Mouse (Mus musculus): ENCODE data around the gene Wwtr1.

Wwtr1 gene

GRCm38 (mm10) chr3:57516146-57516545, 59.6 kb downstream of the Wwtr1 start:
- DNase-seq (ENCODE audit: low spot score), result no peak

GRCm38 (mm10) chr3:57515044-57515443, 60.7 kb downstream of the Wwtr1 start:
- no peak for DNase-seq (ENCODE audit: low spot score)

DNA sequence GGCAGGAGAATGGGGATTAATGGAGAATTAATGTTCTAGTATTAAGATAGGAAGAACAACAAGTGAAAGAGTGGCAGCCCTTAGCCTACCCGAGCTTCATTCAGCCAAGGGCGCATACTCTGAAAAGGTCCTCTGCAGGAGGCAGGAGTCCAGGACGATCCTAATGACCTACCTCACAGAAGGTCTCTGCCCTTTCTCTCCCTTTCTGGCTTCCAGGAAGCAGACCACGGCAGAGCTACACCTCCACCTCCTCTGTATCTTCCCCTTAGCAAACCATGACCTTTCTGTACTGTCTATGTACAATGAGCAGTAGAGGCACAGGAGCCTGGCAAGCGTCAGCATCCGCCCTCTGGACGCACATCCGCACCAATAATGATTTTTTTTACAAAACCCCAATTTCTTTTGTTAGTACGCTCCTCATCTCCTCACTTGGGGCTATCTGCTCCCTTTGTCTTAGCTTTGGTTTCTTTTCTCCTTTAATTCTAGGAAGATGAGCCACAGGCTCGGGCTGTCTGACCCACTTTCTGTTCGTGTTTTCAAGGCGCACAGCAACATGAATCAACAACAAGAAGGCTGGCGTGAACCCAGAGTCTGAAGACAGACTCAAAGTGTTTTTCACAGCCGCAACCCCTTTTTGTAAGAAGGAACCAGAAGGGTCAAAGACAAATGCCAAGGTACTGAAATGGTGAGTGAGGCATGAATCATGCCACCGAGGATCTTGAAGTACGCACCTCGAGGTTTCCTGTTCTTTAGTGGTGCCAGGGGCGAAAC, 63.7 kb downstream of the Wwtr1 start:
- DNase-seq (ENCODE audit: low spot score), result peak; percentile 51

- DNase-seq (ENCODE audit: low spot score), result peak; percentile 28
These were observed 65.6 kb downstream of the Wwtr1 start for GRCm38 (mm10) chr3:57509945-57510675.

GRCm38 (mm10) chr3:57505991-57506390, 69.7 kb downstream of the Wwtr1 start:
- DNase-seq (ENCODE audit: low spot score), result peak; percentile 26

DNA sequence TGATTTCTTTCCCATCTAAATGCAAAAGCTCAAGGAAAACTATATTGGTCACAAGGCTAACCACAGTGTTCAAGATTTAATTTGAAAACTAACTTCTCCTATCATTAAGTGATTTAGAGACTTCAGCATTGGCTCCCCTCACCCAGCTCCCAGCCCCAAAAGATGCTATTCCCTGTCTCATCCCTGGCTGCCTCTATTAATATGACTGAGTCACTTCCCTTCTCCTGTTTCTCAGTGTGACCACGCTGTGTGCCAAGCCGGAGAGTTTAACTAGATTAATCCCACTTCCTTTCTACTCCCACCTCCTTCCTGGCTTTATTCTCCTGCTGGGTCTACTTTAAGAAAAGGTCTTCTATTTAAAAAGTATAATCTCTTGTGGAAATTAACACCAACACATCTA, 71.0 kb downstream of the Wwtr1 start:
- peak; percentile 18 for DNase-seq (ENCODE audit: low spot score)

GRCm38 (mm10) chr3:57501596-57502220, 74.0 kb downstream of the Wwtr1 start:
- DNase-seq (ENCODE audit: low spot score), result no peak

- DNase-seq (ENCODE audit: low spot score), result no peak
These were observed 74.9 kb downstream of the Wwtr1 start for GRCm38 (mm10) chr3:57500846-57501245.

DNA sequence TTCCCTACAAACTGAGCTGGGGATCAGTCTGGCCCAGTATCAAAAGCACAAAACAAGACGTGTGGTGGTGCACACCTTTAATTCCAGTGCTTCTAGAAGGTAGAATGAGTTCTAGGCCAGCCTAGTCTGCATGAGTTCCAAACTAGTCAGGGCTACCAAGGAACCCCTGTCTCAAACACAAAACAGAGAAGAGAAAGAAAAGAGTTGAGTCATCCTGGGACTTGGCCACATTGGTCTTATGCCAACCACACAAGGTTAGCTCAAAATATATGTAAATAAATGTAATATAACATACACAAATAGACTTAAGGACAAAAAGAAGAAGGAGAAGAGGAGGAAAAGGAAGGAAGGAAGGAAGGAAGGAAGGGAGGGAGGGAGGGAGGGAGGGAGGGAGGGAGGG, 77.9 kb downstream of the Wwtr1 start:
- DNase-seq (ENCODE audit: low spot score), result no peak

GRCm38 (mm10) chr3:57496428-57496827, 79.3 kb downstream of the Wwtr1 start:
- no peak for DNase-seq (ENCODE audit: low spot score)

DNA sequence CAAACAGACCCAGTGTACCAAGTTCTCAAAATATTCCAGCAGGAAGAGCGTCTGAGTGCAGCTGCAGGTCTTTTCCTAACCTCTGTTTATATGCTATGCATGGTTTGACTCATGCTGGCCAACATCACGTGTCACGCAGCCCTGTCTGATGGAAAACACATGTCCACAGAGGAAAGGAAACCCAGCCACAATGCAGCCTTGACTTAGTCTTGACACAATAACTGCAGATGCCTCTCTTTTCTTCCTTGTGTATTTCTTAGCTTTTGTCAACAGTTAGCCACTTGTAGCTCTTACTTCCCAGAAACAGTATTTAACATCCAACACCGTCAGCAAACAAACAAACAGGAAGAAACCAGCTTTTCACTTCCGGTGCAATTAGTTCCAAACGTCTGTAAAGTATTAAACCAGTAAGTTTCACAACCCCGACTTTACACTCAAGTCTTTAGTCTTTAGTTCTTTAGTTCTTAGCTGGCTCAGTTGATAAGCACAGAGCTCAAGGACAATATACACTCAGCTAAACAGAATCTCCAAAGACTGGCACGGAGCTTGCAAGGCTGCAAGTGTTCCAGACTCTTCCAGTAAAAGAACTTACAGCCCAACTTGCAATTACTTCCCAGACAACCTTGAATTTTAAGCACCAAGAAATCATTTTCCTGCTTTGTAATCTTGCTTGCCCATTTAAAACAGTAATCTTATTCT, 88.1 kb downstream of the Wwtr1 start:
- peak; percentile 31 for DNase-seq (ENCODE audit: low spot score)

DNA sequence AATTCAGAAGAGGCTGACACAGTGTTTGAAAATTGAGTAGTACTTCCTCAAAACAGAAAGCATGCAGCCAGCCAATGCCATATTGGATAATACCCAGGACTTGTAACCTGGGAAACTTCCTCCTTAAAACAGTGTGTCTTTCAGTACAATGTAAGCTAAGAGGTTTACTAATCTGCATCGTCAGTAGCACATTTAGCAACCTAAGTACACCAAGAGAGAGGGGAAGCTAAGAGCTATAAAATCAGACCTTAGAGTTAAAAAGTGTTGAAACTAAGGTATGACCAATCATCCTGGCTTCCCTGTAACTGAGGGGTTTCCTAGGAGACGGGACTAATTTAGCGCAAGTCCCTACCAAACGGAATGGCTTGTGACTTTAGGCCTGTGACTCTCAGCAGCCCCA, 89.6 kb downstream of the Wwtr1 start:
- DNase-seq (ENCODE audit: low spot score), result no peak

DNA sequence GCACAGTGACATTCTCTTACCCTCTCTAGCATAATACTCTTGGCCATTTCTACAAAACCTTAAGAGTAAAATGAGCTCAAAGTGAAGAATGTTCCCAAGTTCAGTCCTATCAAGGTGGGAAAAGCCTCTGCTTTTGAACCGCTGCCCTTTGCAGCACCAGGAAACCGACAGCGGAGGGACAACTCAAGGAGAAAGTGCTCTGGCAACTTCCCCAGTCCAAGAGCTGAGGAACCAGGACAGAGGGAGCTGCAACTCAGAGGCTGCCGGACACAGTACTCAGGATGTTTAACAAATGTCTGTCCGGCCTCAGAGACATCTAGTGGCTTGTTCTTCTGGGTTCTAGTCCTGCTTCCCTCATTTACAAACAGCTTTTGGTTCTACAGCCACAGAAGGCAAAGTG, 93.7 kb downstream of the Wwtr1 start:
- no peak for DNase-seq (ENCODE audit: low spot score)

DNA sequence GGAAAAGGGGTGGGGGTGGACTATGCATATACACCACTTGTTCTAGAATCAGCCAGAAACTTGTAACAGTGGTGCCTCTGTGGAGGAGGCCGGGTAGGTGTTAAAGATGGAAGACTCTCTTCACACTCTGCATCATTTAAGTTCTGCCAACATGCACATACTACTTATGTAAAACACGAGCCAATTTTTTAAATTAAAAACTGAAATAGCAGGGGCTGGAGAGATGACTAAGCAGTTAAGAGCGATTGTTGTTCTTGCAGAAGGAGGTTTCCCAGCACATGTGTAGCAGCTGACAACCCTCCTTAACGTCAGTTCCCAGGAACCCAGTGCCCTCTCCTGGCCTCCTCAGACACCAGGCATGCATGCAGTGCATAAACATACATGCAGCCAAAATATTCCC, 95.1 kb downstream of the Wwtr1 start:
- DNase-seq (ENCODE audit: low spot score), result no peak

DNA sequence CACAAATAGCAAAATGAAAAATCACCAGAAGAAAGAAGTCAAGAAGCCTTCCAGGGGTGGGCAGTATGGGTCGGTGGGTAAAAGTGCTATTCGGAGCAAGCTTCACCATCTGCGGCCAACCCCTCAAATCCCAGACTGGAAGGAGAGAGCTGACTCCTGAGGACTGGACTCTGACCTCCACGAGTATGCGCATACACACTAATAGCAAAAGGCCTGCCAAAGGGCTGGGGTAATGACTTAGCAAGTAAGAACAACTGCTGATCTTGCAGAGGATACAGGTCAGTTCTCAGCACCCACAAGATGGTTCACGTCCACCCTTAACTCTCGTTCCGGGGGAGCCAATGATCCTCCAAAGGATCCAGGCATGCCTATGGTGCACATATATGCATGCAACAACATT, 101.3 kb downstream of the Wwtr1 start:
- no peak for DNase-seq (ENCODE audit: low spot score)

DNA sequence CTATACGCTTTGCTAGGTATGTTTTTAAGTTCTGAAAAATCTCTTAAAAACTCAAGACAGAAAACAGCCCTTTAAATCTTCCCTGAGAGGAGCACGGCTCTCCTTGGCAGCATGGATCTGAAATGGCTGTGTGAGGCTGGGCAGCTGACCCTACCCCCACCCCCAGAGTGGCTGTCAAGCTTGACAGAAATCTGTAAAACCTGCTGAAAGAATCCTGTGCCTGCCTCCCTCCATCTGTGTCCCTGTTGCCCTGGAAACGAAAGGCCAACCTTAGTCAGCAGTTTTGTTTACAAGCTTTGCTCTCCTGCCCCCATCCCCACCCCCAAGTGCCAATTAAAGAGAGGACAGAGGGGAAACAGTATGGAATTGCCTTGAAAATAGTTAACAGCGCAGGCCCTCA, 103.3 kb downstream of the Wwtr1 start:
- DNase-seq (ENCODE audit: low spot score), result no peak

- peak; percentile 56 for DNase-seq (ENCODE audit: low spot score)
These were observed 104.6 kb downstream of the Wwtr1 start for GRCm38 (mm10) chr3:57470981-57471601.

- DNase-seq (ENCODE audit: low spot score), result peak; percentile 66
These were observed 105.4 kb downstream of the Wwtr1 start for GRCm38 (mm10) chr3:57470326-57470725.

GRCm38 (mm10) chr3:57469325-57469724, 106.4 kb downstream of the Wwtr1 start:
- DNase-seq (ENCODE audit: low spot score), result no peak

DNA sequence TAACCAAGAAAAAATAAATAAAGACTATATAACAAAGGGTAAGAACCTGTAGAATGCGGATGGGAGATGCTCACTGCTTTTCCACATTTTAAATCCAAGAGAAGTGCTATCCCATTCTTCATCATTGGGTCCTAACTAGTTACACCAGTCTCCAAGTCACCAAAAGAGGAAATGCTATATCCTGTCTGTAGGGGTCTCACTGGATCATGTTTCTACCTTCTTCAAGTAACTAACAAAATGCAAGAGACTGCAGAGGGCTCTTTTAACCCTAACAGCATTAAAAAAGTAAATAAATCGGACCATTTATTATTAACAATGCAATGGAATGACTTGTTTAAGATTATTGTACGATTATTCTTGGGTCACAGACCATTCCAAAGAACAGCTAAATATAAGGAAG, 109.4 kb downstream of the Wwtr1 start:
- no peak for DNase-seq (ENCODE audit: low spot score)

DNA sequence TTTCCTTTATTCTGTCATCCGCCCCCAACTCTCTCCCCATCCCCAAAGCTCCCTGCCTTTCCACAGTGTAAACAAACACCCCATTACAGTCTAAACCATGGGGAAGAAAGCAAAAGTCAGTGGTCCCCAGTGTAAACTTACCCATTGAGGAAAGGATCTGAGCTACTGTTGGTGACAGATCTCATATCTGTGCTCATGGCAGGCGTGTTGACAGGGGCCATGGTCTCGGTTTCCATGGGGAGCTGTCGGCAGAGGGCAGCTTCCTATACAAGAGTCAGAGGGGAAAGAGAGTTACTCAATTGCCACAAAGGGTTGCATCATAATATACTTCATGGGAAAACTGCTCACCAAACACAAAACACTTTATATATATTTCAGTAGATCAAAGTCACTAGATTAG, 112.4 kb downstream of the Wwtr1 start:
- DNase-seq (ENCODE audit: low spot score), result no peak

DNA sequence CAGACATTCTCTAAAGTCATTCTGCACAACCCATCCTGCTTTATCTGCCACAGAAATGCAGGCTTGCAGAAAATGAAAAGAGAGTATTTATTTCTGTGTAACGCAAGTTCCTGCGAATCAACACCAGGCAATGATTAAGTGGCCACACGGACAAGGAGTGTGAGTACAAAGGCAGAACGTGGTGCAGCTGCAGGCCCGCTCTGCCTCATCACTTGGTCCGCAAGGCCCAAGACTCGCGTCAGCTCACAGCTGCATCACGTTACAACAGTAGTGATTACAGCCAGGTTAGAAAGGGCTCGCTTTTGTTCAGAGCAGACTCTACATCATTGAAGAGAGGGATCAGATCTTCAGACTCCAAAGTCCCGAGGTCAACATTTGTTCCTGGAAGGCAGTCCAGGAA, 117.1 kb downstream of the Wwtr1 start:
- DNase-seq (ENCODE audit: low spot score), result no peak

All from urinary bladder, postnatal 14 days (tissue).